Mouse (Mus musculus) liver, embryonic 14.5 days (tissue): ENCODE measurements around the gene Knl1.

Experiments used
- CTCF ChIP-seq: IDR thresholded peaks from 2 replicates; pipeline ENCODE4 v1.5.1; 2016; ENCODE audit warnings: antibody characterized with exemption, low read depth, control low read depth
- EP300 ChIP-seq: IDR thresholded peaks from 2 replicates; pipeline ENCODE4 v1.6.1; 2016; ENCODE audit warnings: antibody characterized with exemption, low read depth

DNA sequence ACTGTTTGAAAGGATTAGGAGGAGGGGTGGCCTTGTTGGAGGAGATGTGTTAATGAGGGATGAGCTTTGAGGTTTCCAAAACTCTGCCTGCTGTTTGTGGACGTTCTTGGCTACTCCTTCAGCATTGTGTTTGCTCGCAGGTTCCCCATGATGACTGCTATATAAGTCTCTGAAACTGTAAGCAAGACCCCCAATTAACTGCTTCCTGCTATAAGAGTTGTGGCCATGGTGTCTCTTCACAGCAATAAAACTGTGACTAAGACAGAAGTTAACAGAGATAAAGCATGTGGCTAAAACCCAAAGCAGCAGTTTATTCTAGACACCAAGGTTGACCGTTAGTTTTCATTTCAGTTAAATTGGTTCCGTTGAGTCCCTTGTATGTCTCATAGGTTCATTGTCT, 930 bp downstream of the Knl1 start:
- TF ChIP-seq CTCF (no peak), EP300 (no peak)
